Mouse (Mus musculus) lung, postnatal 10 days (tissue): ENCODE data around the gene Egfl8.

ENCODE experiments used
- DNase-seq: peaks from one replicate; pipeline ENCODE4 v3.0.0; 2021

The Egfl8 gene

DNA sequence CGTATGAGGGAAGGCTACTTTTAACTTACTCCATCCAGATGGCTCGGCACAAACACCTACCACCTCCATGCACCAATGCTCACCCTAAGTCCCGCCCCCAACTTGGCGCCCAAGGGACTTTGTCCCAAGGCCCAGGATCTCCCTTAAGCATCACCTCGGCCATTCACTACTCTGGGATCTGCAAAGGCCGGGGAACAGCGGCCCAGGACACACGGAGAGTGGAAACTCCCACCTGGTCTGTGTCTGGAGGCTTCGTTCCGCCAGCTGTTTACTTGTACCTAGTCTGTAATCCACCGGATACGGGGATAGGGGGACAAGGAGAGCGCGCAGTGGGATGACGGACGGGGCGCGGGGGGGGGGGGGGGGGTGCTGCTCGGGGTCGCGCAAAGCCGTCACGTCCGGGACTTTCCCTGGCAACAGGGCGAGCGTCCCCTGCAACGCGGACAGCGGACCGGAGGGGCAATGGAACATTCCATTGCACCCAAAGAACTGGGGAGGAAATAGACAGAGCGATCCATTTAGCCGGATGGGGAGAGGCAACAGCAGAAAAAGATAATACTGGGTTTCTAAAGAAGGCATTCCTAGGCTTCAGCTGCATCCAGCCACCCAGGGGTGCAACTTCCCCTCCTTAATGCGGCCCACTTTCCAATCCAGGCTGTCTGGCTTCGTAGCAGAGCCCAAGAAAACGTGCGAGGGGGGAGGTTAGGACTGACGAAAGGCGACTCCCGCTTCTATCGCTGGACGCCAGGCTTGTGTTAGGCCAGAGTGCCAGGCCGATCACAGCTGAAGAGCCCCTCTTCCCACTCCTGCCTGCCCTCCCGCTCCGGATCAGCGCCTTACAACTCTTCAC is 11.5 kb upstream of the Egfl8 start:
- DNase-seq, result peak; percentile 94

DNA sequence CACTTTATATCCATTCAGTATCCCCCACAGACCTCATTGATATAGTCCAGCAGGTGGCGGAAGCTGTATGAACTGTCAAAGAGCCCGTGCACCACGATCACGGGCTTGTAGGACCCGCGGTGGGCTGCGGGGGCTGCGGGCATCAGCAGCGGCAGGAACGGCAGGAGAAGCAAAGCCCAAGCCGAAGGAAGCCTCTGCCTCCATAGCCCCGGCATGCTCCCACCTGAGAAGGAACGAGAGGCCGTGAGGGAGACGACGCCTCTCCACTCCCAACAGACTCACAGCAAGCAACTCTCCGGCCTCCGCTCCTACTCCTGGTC is 11.0 kb upstream of the Egfl8 start:
- DNase-seq, result peak; percentile 62

DNA sequence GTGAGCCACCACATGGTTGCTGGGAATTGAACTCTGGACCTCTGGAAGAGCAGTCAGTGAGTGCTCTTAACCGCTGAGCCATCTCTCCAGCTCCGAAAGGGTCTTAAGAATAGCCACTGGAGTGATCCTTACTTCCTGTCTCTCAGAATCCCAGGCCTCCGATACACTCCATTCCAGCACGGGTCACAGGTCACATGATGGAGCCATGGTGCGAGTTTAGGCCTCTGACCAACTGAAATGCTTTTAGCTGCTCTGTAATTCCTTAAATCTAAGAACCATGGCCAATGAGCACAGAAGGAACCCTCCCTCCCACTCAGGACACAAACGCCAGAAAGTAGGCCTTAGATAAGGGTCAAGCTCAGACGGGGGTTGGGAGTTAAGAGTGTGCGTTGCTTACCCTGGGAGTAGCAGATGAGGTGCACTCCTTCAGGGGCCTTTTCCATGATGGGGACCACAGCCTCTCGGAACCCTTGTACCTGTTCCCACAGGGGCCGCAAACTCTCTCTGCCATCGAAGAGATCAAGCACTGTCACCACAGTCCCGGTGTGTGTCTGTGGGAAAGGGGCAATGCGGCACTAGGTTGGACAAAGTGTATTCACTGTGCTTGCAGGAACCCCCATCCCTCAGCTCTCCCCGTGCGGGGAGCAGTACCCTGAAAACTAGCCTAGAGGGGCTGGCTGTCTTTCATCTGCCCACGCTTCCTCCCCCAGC is 10.4 kb upstream of the Egfl8 start:
- DNase-seq, result no peak

- DNase-seq, result no peak
Observed at GRCm38 (mm10) chr17:34624981-34625380, 9.2 kb upstream of the Egfl8 start.

DNA sequence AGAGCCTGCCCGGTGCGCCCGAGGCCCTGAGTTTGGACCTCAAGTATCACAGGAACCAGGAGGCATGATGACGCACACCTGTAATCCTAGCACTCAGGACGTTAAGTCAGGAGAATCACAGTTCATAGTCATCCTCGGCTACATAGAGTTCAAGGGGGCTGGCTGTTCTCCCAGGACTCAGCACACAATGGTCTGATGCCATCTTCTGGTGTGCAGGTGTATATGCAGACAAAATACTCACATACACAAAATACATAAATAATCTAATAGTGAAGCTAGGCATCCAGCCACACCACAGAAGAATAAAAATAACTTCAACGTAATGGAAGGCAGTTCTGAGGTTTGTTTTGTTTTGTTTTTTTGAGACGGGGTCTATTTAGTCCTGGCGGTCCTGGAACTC is 7.4 kb upstream of the Egfl8 start:
- no peak for DNase-seq

- DNase-seq, result no peak
Observed at GRCm38 (mm10) chr17:34621006-34621405, 5.2 kb upstream of the Egfl8 start.

DNA sequence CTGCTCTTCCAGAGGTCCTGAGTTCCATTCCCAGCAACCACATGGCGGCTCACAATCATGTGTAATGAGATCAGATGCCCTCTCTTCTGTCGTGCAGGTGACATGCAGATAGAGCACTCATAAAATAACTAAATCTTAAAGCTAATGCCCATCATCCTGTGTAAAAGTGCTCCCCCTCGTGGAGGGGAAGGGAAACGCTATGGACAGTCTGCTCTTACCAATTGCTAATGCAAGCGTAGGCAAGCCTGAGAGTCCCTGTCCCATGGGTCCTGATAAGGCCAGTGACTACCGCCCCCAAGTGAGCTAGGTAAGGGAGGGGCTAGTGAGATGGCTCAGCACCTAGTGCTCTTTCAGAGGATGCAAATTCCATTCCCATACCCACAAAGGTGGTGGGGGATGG is 3.2 kb upstream of the Egfl8 start:
- peak; percentile 86 for DNase-seq

- no peak for DNase-seq
Observed at GRCm38 (mm10) chr17:34613830-34614229, 1.9 kb downstream of the Egfl8 start.

DNA sequence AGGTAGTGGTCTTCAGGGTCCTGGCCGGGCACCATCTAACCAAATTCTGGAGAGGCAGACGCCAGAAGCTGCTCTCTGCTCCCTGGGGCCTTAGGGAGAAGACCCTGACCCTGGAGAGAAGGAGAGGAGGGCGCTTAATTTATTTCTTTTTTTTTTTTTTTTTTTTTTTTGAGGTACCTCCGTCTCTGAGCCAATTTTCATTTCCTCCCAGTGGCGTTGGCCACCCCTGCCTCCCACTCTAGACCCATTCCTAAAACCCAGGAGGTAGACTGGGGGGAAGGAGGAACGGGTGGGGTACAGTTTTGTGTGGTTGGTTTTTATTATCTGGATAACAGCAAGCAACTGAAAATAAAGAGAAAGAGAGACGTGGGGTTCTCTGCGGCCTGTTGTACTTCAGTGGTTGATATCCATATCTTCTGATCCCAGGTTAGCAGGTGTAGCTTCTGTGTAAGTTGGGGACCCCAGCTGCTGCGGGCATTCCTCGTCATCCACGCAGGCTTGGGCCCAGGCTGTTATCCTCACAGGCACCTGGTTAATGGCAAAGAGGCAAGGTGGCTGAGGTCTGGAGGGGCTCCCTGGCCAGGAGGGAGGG is 2.6 kb downstream of the Egfl8 start:
- no peak for DNase-seq

DNA sequence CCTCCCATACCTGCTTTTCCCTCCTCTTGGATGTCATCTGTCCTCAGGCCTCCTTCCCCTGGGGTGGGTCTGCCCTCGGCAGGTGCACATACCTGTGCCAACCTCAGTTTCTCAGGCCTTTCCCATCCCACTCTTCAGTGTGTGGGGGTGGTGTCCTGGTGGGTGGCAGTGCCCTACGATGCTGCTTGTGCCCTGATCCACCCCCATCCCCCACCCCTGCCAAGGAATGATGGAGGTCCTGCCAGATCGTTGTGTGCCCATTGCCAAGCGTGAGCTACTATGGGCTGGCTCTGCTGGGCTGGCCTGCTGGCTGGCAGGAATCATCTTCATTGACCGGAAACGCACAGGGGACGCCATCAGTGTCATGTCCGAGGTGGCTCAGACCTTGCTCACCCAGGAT is 4.7 kb downstream of the Egfl8 start:
- DNase-seq, result no peak

- DNase-seq, result no peak
Observed at GRCm38 (mm10) chr17:34607997-34608396, 7.8 kb downstream of the Egfl8 start.

GRCm38 (mm10) chr17:34606186-34607039 is 9.4 kb downstream of the Egfl8 start:
- DNase-seq, result peak; percentile 54

DNA sequence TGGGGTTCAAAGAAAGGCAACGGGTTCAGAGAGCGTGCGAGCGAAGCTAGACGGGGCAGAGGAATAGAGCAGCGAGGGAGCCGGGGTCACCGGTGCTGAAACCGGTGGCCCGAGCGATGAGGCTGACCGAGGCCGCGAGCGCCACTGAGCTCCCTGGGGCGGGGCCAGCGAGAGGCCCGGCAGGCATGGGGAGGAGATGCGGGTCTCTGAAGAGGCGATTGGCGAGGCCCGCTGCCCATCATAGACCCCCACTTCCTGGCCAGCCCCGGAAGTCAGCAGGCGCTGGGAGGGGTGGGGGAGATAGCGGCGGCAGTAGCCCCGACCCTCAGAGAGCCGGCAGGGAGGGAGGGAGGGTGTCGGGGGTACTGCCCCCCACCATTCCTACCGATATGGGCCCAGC is 10.2 kb downstream of the Egfl8 start:
- peak; percentile 98 for DNase-seq

DNA sequence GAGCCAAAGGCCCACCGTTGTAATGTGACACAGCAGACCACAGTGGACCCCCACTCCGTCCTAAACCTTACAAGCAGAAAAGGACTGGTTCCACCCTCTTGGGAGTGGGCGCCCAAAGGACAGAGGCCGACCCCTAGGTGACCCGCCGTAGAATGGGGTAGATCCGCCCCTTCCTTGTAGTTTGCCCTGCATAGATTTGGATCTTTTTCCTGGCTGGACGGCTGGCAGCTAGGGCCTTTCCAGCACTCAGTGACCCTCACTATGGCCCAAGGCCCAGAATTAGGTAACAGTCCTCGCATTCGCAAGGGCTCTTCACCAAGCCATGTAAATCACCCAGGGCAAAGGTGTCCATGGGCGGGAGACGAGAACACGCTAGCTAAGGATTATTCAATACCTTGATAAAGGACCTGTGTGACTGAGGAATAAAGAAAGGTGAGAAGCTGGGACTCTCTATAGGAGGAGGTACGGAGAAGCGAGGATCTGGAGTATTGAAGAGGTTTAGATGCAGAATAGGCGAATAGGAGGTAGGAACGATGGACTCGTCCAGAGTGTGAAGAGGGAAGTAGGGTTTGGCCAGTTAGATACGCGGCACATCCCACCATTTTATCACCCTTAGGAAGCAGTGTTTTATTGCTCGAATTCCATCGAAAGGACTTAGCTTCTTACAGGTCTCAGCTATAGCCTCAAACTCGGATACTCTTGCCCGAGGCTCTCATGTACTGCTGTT is 11.1 kb downstream of the Egfl8 start:
- peak; percentile 77 for DNase-seq

- DNase-seq, result peak; percentile 99
Observed at GRCm38 (mm10) chr17:34604061-34604508, 11.7 kb downstream of the Egfl8 start, which contains the start of gene Agpat1. Gene Agpat1 (plus strand): TSS chr17:34604262.

DNA sequence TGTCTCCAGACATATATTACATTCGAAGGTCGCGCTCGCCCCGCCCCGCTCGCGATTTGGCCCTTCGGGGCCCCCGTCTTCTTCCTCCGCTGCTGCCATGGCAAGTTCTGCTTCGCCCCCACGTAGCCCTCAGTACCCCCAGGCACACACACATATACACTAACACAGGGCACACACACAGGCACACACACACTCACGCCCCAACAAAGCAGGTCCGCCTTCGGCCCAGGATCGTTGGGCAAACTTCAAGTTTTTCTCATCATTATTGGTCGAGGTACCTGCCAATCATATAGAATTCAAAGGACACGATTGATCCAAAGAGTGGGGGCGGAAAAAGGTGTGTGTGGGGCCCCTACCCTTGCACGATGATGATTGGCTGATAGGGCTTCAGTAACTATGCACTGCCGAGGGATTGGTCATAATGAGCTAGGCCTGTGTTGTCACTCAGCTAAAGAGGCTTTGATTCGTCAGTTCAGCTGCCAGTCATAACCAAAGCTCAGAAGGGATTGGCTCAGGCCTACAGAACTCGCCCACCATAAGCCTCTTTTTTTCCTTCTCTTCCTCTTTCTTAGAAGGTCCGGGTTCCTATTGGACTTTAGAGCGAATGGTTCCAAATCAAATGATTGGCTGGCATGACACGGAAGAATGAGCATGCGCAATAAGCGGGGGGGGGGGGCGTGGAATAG is 12.3 kb downstream of the Egfl8 start, which contains the start of gene Rnf5:
Gene Rnf5 (minus strand): TSS at position 316 of the 686 bp plus-strand sequence.
- peak; percentile 100 for DNase-seq

- no peak for DNase-seq
Observed at GRCm38 (mm10) chr17:34601796-34602195, 14.0 kb downstream of the Egfl8 start.

- DNase-seq, result no peak
Observed at GRCm38 (mm10) chr17:34599891-34600290, 15.9 kb downstream of the Egfl8 start.

DNA sequence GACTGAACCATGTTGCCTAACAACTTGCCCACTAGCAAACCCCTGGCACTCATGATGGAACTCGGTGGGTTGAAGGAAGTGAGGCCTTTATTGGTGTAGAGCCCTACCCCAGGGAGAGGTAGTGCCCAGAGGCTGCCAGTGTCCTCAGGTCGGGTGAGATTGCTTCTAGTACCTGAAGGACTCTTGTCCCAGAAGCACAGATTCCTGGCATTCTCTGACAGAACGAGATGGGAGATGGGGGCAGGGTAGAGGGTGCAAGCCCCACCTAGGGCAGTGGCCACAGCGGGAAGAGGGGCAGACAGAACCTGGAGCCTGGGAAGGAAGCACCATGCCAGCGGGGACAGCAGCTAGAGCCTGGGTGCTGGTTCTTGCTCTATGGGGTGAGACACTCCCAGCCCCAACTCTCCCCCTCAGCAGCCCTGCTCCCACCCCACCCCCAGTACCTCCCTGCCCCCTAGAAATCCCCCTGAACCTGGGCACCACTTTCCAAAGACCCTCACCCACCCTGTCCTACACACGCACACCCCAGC is 18.1 kb downstream of the Egfl8 start, which contains the start of gene Ager:
Gene Ager (plus strand): TSS at position 297 of the 530 bp plus-strand sequence.
- DNase-seq, result peak; percentile 78

- DNase-seq, result no peak
Observed at GRCm38 (mm10) chr17:34596098-34596497, 19.7 kb downstream of the Egfl8 start.
